Mouse (Mus musculus) embryonic fibroblast, embryonic 13.5 days (primary cell): Measurements from ENCODE around the gene Ap2a2.

Source experiments
- CTCF ChIP-seq: IDR thresholded peaks from 2 replicates; pipeline ENCODE4 v1.5.1; 2011; ENCODE audit warnings: mild to moderate bottlenecking, control low read depth, low read length, moderate library complexity, borderline replicate concordance; ENCODE audit not compliant: insufficient read depth
- POLR2A ChIP-seq: IDR thresholded peaks from 2 replicates; pipeline ENCODE4 v1.6.1; 2011; ENCODE audit warnings: low read depth, mild to moderate bottlenecking, control low read depth, low read length, moderate library complexity

GRCm38 (mm10) chr7:141519795-141520194 is 42.2 kb upstream of the Ap2a2 start:
- TF ChIP-seq CTCF (no peak), POLR2A (no peak)
